Mouse (Mus musculus) heart, embryonic 11.5 days (tissue): ENCODE results near the gene Zfp655. TPM values are rescaled to one million over a fixed set of nuclear protein-coding genes. Genes with fewer than 3 reads are reported as not detected.

Experiments used
- ATAC-seq: fragments of 200-750 bp; cut with Nextera tagmentation; replicated peaks from 2 replicates; pipeline ENCODE4 v1.8.0; 2017; ENCODE audit warnings: moderate library complexity; ENCODE audit not compliant: insufficient number of reproducible peaks, low FRiP score, low TSS enrichment
- H3K27ac ChIP-seq: fragments of 300-500 bp; sonication (generic); 2 replicates; pipeline ENCODE4 v1.5.1; 2014; ENCODE audit warnings: mild to moderate bottlenecking, low read depth, low read length
- H3K27me3 ChIP-seq: fragments of 300-500 bp; sonication (generic); 2 replicates; pipeline ENCODE4 v1.6.1; 2014; ENCODE audit warnings: mild to moderate bottlenecking, low read length, mixed read lengths; ENCODE audit not compliant: control insufficient read depth, insufficient read depth
- H3K36me3 ChIP-seq: fragments of 300-500 bp; sonication (generic); 2 replicates; pipeline ENCODE4 v1.6.1; 2014; ENCODE audit warnings: mild to moderate bottlenecking, low read length, moderate library complexity, mixed read lengths; ENCODE audit not compliant: control insufficient read depth, insufficient read depth
- H3K4me1 ChIP-seq: fragments of 300-500 bp; sonication (generic); 2 replicates; pipeline ENCODE4 v1.6.1; 2014; ENCODE audit warnings: low read length; ENCODE audit not compliant: control insufficient read depth, insufficient read depth
- H3K4me2 ChIP-seq: fragments of 300-500 bp; sonication (generic); 2 replicates; pipeline ENCODE4 v1.6.1; 2014; ENCODE audit warnings: mild to moderate bottlenecking, moderate library complexity
- H3K4me3 ChIP-seq: fragments of 300-500 bp; sonication (generic); 2 replicates; pipeline ENCODE4 v1.5.1; 2014; ENCODE audit warnings: low read depth, low read length
- H3K9ac ChIP-seq: fragments of 300-500 bp; sonication (generic); 2 replicates; pipeline ENCODE4 v1.6.1; 2014; ENCODE audit warnings: mild to moderate bottlenecking, low read depth, low read length, moderate library complexity
- H3K9me3 ChIP-seq: fragments of 300-500 bp; sonication (generic); replicated peaks from 2 replicates; pipeline ENCODE4 v1.6.1; 2016; ENCODE audit warnings: low read length; ENCODE audit not compliant: control insufficient read depth
- WGBS: fragments of 180-500 bp; shearing (Covaris S2); extraction: QIAGEN DNeasy Blood & Tissue Kit; methylation state at CpG from one replicate; pipeline ENCODE4 v1.1.7; 2014; ENCODE audit not compliant: insufficient replicate concordance; 5-methylcytosine and 5-hydroxymethylcytosine counted together
- polyA plus RNA-seq: library from polyadenylated mRNA; unstranded; fragments of >200 nt; fragmentation: Nextera tagmentation; extraction: Ambion mirVana; gene quantifications from 2 replicates; pipeline ENCODE4 v1.2.1, GENCODE M21; 2014

Gene Zfp655
- polyA plus RNA-seq, 1 experiment from 2014 or later = 34.1 TPM

- peaks cover 63% of the 10 kb centered on the region for H3K36me3 ChIP-seq
These were observed 56.9 kb downstream of the Zfp655 start for GRCm38 (mm10) chr5:145288382-145288781.

DNA sequence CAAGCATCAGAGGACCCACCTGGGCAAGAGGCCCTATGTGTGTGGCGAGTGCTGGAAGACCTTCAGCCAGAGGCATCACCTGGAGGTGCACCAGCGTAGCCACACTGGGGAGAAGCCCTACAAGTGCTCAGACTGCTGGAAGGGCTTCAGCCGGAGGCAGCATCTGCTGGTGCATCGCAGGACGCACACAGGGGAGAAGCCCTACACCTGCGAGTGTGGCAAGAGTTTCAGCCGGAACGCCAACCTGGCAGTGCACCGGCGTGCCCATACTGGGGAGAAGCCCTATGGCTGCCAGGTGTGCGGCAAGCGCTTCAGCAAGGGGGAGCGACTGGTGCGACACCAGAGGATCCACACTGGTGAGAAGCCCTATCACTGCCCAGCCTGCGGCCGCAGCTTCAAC, 59.2 kb downstream of the Zfp655 start:
- H3K4me2 ChIP-seq = no peak overlapping the region
- H3K36me3 ChIP-seq = peaks cover 45% of the 10 kb centered on the region
- no peak overlapping the region for H3K27ac ChIP-seq
- H3K9ac ChIP-seq = no peak overlapping the region
- no peak overlapping the region for H3K4me3 ChIP-seq
- ATAC-seq = no peak
- H3K27me3 ChIP-seq = no peaks in the 10 kb centered on the region
- no peaks in the 10 kb centered on the region for H3K9me3 ChIP-seq
- H3K4me1 ChIP-seq = no peaks in the 10 kb centered on the region
- WGBS = 96% methylated on average over 16 of the region's 16 CpGs

More at GRCm38 (mm10) chr5:145288382-145288781, 56.9 kb downstream of the Zfp655 start:
- Histone ChIP-seq H3K4me2 (no peak overlapping the region), H3K4me1 (no peaks in the 10 kb centered on the region), H3K9ac (no peak overlapping the region), H3K4me3 (no peak overlapping the region), H3K27ac (no peak overlapping the region), H3K27me3 (no peaks in the 10 kb centered on the region), H3K9me3 (no peaks in the 10 kb centered on the region)
- no peak for ATAC-seq
- WGBS = 95% methylated on average over 5 of the region's 5 CpGs

DNA sequence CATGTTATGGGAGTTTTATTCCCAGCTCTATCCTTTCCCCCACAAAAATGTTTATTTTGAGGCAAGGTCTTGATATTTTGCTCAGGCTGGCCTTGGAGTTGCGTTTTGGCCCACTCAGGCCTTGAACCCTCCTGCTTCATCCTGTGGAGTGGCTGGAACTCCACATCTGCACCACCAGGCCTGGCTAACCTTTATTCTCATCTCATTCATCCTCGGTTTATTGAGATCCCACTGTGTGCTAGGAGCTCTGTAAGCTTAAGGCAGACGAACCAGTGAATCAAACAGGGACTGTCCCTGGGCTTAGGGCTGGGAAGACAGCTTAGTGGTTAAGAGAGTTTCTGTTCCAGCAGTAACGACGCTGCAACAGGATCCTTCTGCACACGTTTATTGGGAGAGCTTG, 60.9 kb downstream of the Zfp655 start:
- Histone ChIP-seq H3K27ac (no peak overlapping the region), H3K9me3 (no peaks in the 10 kb centered on the region), H3K9ac (no peak overlapping the region), H3K4me2 (no peak overlapping the region), H3K27me3 (no peaks in the 10 kb centered on the region), H3K4me1 (no peaks in the 10 kb centered on the region), H3K4me3 (no peak overlapping the region), H3K36me3 (peaks cover 38% of the 10 kb centered on the region)
- no peak for ATAC-seq
- WGBS = 87% methylated on average over 6 of the region's 6 CpGs

Other genes starting within 250 kb of the Zfp655 start
- not detected in 2 replicates for gene Gm4871, start 199.0 kb upstream of the Zfp655 start, polyA plus RNA-seq
- gene 1700018F24Rik, start 188.7 kb upstream of the Zfp655 start, polyA plus RNA-seq = not detected in 2 replicates
- gene Arpc1a, start 147.9 kb upstream of the Zfp655 start, polyA plus RNA-seq = 112 and 115 TPM in 2 replicates
- not detected in 2 replicates for gene Kpna7, start 147.7 kb upstream of the Zfp655 start, polyA plus RNA-seq
- 95.4 and 127 TPM in 2 replicates for gene Arpc1b, start 117.5 kb upstream of the Zfp655 start, polyA plus RNA-seq
- gene Pdap1, start 91.5 kb upstream of the Zfp655 start, polyA plus RNA-seq = 76.5 and 92.4 TPM in 2 replicates
- gene Bud31, start 91.4 kb upstream of the Zfp655 start, polyA plus RNA-seq = 172 and 179 TPM in 2 replicates
- gene Ptcd1, start 64.6 kb upstream of the Zfp655 start, polyA plus RNA-seq = 7.4 and 10.7 TPM in 2 replicates
- 15.1 and 17.2 TPM in 2 replicates for gene Cpsf4, start 64.5 kb upstream of the Zfp655 start, polyA plus RNA-seq
- gene Atp5j2, start 39.7 kb upstream of the Zfp655 start, polyA plus RNA-seq = 928 and 936 TPM in 2 replicates
- gene Zkscan14, start 29.8 kb upstream of the Zfp655 start, polyA plus RNA-seq = 6.5 and 7.4 TPM in 2 replicates
- gene Zkscan5, start 27.2 kb upstream of the Zfp655 start, polyA plus RNA-seq = 9.0 and 10.9 TPM in 2 replicates
- 0.23 and 0.94 TPM in 2 replicates for gene Zscan25, start 48.8 kb downstream of the Zfp655 start, polyA plus RNA-seq
- not detected in 2 replicates for gene Cyp3a57, start 113.6 kb downstream of the Zfp655 start, polyA plus RNA-seq
- gene Cyp3a16, start 238.0 kb downstream of the Zfp655 start, polyA plus RNA-seq = not detected in 2 replicates